Mouse (Mus musculus) kidney, postnatal 0 days (tissue): ENCODE data around the gene Rasal3. TPM values are rescaled to one million over a fixed set of nuclear protein-coding genes. Genes with fewer than 3 reads are reported as not detected.
A peak's percentile ranks its signal among the peaks of the same experiment; 100 is the strongest.

ENCODE experiments used
- ATAC-seq: fragments of 200-750 bp; cut with Nextera tagmentation; replicated peaks from 2 replicates; pipeline ENCODE4 v1.8.0; 2017; ENCODE audit warnings: low read depth, moderate number of reproducible peaks, moderate TSS enrichment, moderate library complexity; ENCODE audit not compliant: low FRiP score
- DNase-seq: peaks from one replicate; pipeline ENCODE4 v3.0.0-alpha.2; 2016; ENCODE audit warnings: low spot score
- H3K27ac ChIP-seq: fragments of 300-500 bp; sonication (generic); 2 replicates; pipeline ENCODE4 v1.5.1; 2014; ENCODE audit warnings: mild to moderate bottlenecking
- H3K27me3 ChIP-seq: fragments of 300-500 bp; sonication (generic); 2 replicates; pipeline ENCODE4 v1.6.1; 2014; ENCODE audit warnings: low read length, mixed read lengths; ENCODE audit not compliant: insufficient read depth
- H3K36me3 ChIP-seq: fragments of 300-500 bp; sonication (generic); 2 replicates; pipeline ENCODE4 v1.6.1; 2014; ENCODE audit warnings: low read length, mixed read lengths; ENCODE audit not compliant: insufficient read depth
- H3K4me1 ChIP-seq: fragments of 300-500 bp; sonication (generic); replicated peaks from 2 replicates; pipeline ENCODE4 v1.6.1; 2014; ENCODE audit warnings: antibody characterized with exemption, low read length, mixed read lengths; ENCODE audit not compliant: insufficient read depth
- H3K4me2 ChIP-seq: fragments of 300-500 bp; sonication (generic); 2 replicates; pipeline ENCODE4 v1.6.1; 2014; ENCODE audit warnings: mild to moderate bottlenecking, low read length, moderate library complexity, mixed read lengths
- H3K4me3 ChIP-seq: fragments of 300-500 bp; sonication (generic); replicated peaks from 2 replicates; pipeline ENCODE4 v1.5.1; 2014; ENCODE audit warnings: low read depth, low read length
- H3K9ac ChIP-seq: fragments of 300-500 bp; sonication (generic); 2 replicates; pipeline ENCODE4 v1.6.1; 2014; ENCODE audit warnings: low read depth, low read length
- H3K9me3 ChIP-seq: fragments of 300-500 bp; sonication (generic); replicated peaks from 2 replicates; pipeline ENCODE4 v1.6.1; 2016; ENCODE audit warnings: low read length, inconsistent platforms, mixed read lengths
- CTCF ChIP-seq: IDR thresholded peaks from 2 replicates; pipeline ENCODE4 v1.5.1; 2016; ENCODE audit warnings: antibody characterized with exemption, low read depth, mild to moderate bottlenecking, moderate library complexity
- WGBS: fragments of 180-500 bp; shearing (Covaris S2); extraction: QIAGEN DNeasy Blood & Tissue Kit; methylation state at CpG from one replicate; pipeline ENCODE4 v1.1.7; 2014; 5-methylcytosine and 5-hydroxymethylcytosine counted together
- microRNA-seq: library from miRNA; unstranded; fragments of <30 nt; microRNA quantifications from one replicate; pipeline ENCODE4, GENCODE M21; 2016
- polyA plus RNA-seq: library from polyadenylated mRNA; unstranded; fragments of >200 nt; fragmentation: Nextera tagmentation; extraction: Ambion mirVana; gene quantifications from 2 replicates; pipeline ENCODE4 v1.2.1, GENCODE M21; 2015

The Rasal3 gene
- polyA plus RNA-seq, 1 experiment from 2014 or later: 0.53 TPM

DNA sequence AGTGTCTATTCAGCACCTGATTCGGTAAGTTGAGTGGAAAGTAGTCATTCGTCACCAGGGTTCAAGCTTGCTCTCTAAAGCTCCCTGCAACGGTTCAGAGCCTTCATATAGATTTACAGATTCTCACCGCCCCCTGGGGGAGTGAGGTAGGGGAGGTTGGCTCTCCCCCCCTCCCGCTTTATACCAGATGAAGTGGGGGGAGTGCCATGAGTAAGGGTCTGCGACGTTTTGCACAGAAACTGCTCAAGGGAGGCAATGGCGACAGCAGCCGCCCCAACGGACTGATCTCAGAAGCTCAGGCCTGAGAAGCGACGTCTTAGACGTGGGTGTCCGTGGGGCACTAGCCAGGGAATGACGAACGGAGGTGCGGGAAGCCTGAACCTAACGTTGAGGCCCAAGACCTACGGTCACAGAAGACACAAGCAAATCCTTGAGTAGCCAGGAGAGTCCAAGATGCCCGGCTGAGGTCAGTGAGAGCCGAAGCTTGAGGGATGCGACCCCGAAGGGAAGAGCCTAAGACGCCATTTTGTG is 53.5 kb downstream of the Rasal3 start:
- Histone ChIP-seq H3K9me3 (no peaks in the 10 kb centered on the region), H3K4me3 (peak overlapping the region; percentile 78), H3K4me2 (peak overlapping the region; percentile 83), H3K4me1 (peaks cover 7% of the 10 kb centered on the region; the same call in 1 of the 2 replicates), H3K36me3 (peaks cover 5% of the 10 kb centered on the region), H3K27me3 (no peaks in the 10 kb centered on the region), H3K9ac (peak overlapping the region; percentile 84), H3K27ac (peak overlapping the region; percentile 89)
- DNase-seq: no peak
- under 1% methylated on average over 24 of the region's 24 CpGs for WGBS
- ATAC-seq: peak; percentile 14
- no peak for TF ChIP-seq CTCF

DNA sequence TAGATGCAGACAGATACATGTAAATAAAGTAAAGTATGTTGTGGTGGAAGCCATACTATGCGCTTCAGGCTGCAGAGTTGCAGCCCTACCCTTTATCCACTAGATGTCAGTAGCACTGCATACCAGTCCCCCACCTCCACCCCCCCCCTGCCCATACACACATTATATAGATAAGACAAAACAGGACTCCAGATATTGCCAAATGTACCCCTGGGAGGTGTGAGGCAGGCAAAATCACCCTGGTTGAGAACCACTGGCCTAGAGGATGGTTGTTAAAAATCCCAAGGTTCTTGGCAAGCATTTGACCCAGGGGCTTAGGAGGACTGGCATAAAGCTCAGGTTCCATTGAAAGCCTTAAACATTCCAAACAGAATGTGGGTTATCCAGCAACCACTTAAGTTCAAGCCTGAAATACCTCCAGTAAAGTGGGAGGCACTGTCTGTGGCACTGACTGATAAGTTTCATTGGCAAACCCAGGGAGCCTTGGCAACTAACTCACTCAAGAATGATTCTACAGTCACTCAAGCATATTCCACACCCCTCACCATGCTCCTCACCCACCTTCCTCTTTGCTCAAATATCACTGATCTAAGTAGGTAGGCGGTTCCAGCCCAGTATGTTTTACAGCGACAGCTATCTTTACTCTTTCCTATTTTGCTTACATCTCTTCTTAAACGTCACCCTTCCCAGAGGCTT is 54.2 kb downstream of the Rasal3 start:
- TF ChIP-seq CTCF: peak; percentile 85
- ATAC-seq: no peak
- H3K27me3 ChIP-seq: no peaks in the 10 kb centered on the region
- peak overlapping the region; percentile 83 for H3K4me2 ChIP-seq
- peaks cover 7% of the 10 kb centered on the region; the same call in 1 of the 2 replicates for H3K4me1 ChIP-seq
- no peak overlapping the region; the same call in 1 of the 2 replicates for H3K27ac ChIP-seq
- H3K9ac ChIP-seq: peak overlapping the region; percentile 84
- 9% methylated on average over 4 of the region's 4 CpGs for WGBS
- no peaks in the 10 kb centered on the region for H3K9me3 ChIP-seq
- peak overlapping the region; percentile 78 for H3K4me3 ChIP-seq
- peaks cover 5% of the 10 kb centered on the region; the same call in 1 of the 2 replicates for H3K36me3 ChIP-seq
- peak; percentile 69 for DNase-seq

DNA sequence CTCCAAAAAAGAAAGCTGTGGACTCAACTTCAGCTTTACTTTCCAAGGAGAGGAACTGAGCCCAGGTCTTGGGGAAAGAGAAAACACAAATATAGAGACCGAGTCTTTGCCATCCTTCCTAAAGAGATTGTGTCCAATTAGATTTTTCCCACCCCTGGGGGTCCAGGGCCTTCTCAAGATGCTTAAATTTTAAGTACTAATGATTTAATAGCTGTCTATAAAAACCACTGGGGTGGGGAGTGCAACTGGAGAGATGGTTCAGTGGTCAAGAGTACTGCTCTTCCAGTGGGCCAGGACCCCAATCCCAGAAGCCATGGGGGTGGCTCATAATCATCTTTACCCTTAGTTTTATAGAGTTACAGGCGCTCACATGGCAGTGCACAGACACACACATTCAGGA is 55.0 kb downstream of the Rasal3 start:
- H3K4me2 ChIP-seq: peak overlapping the region; percentile 83
- H3K27ac ChIP-seq: no peak overlapping the region
- no peak overlapping the region for H3K9ac ChIP-seq
- no peak for TF ChIP-seq CTCF
- peaks cover 7% of the 10 kb centered on the region; the same call in 1 of the 2 replicates for H3K4me1 ChIP-seq
- peaks cover 5% of the 10 kb centered on the region; the same call in 1 of the 2 replicates for H3K36me3 ChIP-seq
- H3K27me3 ChIP-seq: no peaks in the 10 kb centered on the region
- DNase-seq (no peak), ATAC-seq (no peak)
- no peak overlapping the region for H3K4me3 ChIP-seq
- 68% methylated on average over 2 of the region's 2 CpGs for WGBS
- no peaks in the 10 kb centered on the region for H3K9me3 ChIP-seq

DNA sequence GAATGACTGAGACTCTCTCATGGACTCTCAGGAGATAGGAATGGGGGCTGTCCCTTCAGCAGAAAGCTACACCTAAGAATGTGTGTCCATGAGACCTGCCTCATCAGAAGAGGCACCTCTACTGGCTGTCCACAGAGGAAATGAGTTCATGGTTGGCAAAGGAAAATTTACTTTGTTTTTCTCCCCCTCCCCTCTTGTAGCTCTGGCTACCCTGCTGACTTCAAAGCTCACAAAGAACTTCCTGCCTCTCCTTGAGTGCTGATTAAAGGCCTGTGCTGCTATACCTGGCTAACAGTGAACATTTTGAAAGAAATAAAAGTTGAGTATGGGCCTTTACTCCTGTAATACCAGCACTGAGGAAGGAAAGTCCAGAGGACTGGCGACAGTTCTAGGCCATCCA is 62.3 kb downstream of the Rasal3 start:
- H3K4me2 ChIP-seq: no peak overlapping the region
- H3K4me1 ChIP-seq: no peaks in the 10 kb centered on the region
- peaks cover 24% of the 10 kb centered on the region for H3K36me3 ChIP-seq
- H3K4me3 ChIP-seq: no peak overlapping the region
- H3K9me3 ChIP-seq: no peaks in the 10 kb centered on the region
- WGBS: 92% methylated on average over 1 of the region's 1 CpGs
- no peaks in the 10 kb centered on the region for H3K27me3 ChIP-seq
- H3K27ac ChIP-seq: no peak overlapping the region
- no peak overlapping the region for H3K9ac ChIP-seq
- TF ChIP-seq CTCF: no peak
- ATAC-seq (no peak), DNase-seq (no peak)

Small RNA genes within 50 kb of the gene (microRNA-seq; reads per million reads assigned to microRNA genes)
- not detected for gene Gm22201

Other genes starting within 250 kb of the Rasal3 start
- 7.2 and 7.4 TPM in 2 replicates for gene Notch3, start 236.7 kb downstream of the Rasal3 start, polyA plus RNA-seq
- 0.18 and 0.30 TPM in 2 replicates for gene Ephx3, start 214.0 kb downstream of the Rasal3 start, polyA plus RNA-seq
- 55.5 and 58.4 TPM in 2 replicates for gene Brd4, start 118.9 kb downstream of the Rasal3 start, polyA plus RNA-seq
- gene Akap8, start 82.3 kb downstream of the Rasal3 start, polyA plus RNA-seq: 51.4 and 55.8 TPM in 2 replicates
- gene Akap8l, start 53.0 kb downstream of the Rasal3 start, polyA plus RNA-seq: 63.2 and 70.2 TPM in 2 replicates
- 18.6 and 20.8 TPM in 2 replicates for gene Wiz, start 14.1 kb downstream of the Rasal3 start, polyA plus RNA-seq
- not detected in 2 replicates for gene Pglyrp2, start 20.6 kb upstream of the Rasal3 start, polyA plus RNA-seq
- gene Cyp4f39, start 49.1 kb upstream of the Rasal3 start, polyA plus RNA-seq: 0.54 and 0.98 TPM in 2 replicates
- gene Cyp4f17, start 102.5 kb upstream of the Rasal3 start, polyA plus RNA-seq: 6.6 and 6.8 TPM in 2 replicates
- 24.0 and 25.4 TPM in 2 replicates for gene Cyp4f16, start 133.0 kb upstream of the Rasal3 start, polyA plus RNA-seq
- not detected in 2 replicates for gene Cyp4f37, start 217.7 kb upstream of the Rasal3 start, polyA plus RNA-seq